Mouse (Mus musculus) CH12.LX (cell line): Measurements from ENCODE around the gene Ppig. TPM values are rescaled to one million over a fixed set of nuclear protein-coding genes. Genes with fewer than 3 reads are reported as not detected.

Experiments used
- DNase-seq: peaks from one replicate; pipeline ENCODE4 v3.0.0-alpha.2; 2013; ENCODE audit errors: extremely low read depth
- H3K27ac ChIP-seq: 2 replicates; pipeline ENCODE4 v1.5.1; 2012; ENCODE audit warnings: low read depth, mild to moderate bottlenecking, control low read depth, moderate library complexity; ENCODE audit not compliant: insufficient read depth
- H3K27me3 ChIP-seq: replicated peaks from 2 replicates; pipeline ENCODE3; 2012; ENCODE audit warnings: inconsistent platforms
- H3K36me3 ChIP-seq, 2 experiments: replicated peaks in 1 of 2; 2 replicates each; pipeline versions ENCODE3 to v1.6.1; 2012; ENCODE audit warnings: inconsistent platforms in 1 of 2, low read length in 1 of 2, mild to moderate bottlenecking in 1 of 2, mixed read lengths in 1 of 2, moderate library complexity in 1 of 2; ENCODE audit not compliant: control insufficient read depth in 1 of 2, insufficient read depth in 1 of 2
- H3K4me1 ChIP-seq, 2 experiments: 2 replicates each; pipeline ENCODE4 v1.6.1; 2012; ENCODE audit warnings: inconsistent platforms in 1 of 2, moderate library complexity in 1 of 2; ENCODE audit not compliant: insufficient read depth in 2 of 2, control insufficient read depth in 1 of 2
- H3K4me2 ChIP-seq: 2 replicates; pipeline ENCODE4 v1.6.1; 2012; ENCODE audit warnings: low read depth, mild to moderate bottlenecking, control low read depth; ENCODE audit not compliant: poor library complexity, insufficient read depth, severe bottlenecking
- H3K4me3 ChIP-seq, 3 experiments: fragments of 150-350 bp in 1 of 3; sonication (generic) in 1 of 3; replicated peaks in 1 of 3; 2 replicates each; pipeline versions ENCODE3 to v1.5.1; 2011 to 2012; ENCODE audit warnings: low read depth in 2 of 3, low read length in 2 of 3, mild to moderate bottlenecking in 2 of 3, moderate library complexity in 2 of 3, control low read depth in 1 of 3, improper control_type of control experiment in 1 of 3, inconsistent platforms in 1 of 3, mixed read lengths in 1 of 3; ENCODE audit not compliant: poor library complexity in 1 of 3
- H3K79me2 ChIP-seq: replicated peaks from 2 replicates; pipeline ENCODE4 v1.6.1; 2012; ENCODE audit warnings: mild to moderate bottlenecking, moderate library complexity; ENCODE audit not compliant: control insufficient read depth, poor library complexity, insufficient read depth, severe bottlenecking; ENCODE audit errors: extremely low read depth
- H3K9ac ChIP-seq: 2 replicates; pipeline ENCODE4 v1.6.1; 2012; ENCODE audit warnings: low read depth, mild to moderate bottlenecking, control low read depth, moderate library complexity; ENCODE audit not compliant: insufficient read depth
- H3K9me3 ChIP-seq: replicated peaks from 2 replicates; pipeline ENCODE3; 2012; ENCODE audit warnings: low read length, inconsistent platforms, mixed read lengths
- BHLHE40 ChIP-seq: IDR thresholded peaks from 2 replicates; pipeline ENCODE4 v1.6.1; 2011; ENCODE audit warnings: mild to moderate bottlenecking, low read depth, low read length, improper control_type of control experiment
- CHD1 ChIP-seq: IDR thresholded peaks from 2 replicates; pipeline ENCODE4 v1.6.1; 2012; ENCODE audit warnings: low read depth, low read length, improper control_type of control experiment, inconsistent platforms
- E2F4 ChIP-seq: IDR thresholded peaks from 2 replicates; pipeline ENCODE4 v1.6.1; 2011; ENCODE audit warnings: low read depth, low read length, improper control_type of control experiment; ENCODE audit not compliant: insufficient replicate concordance
- ELF1 ChIP-seq: IDR thresholded peaks from 2 replicates; pipeline ENCODE4 v1.6.1; 2014; ENCODE audit warnings: low read depth, mild to moderate bottlenecking, inconsistent platforms, low read length, improper control_type of control experiment
- EP300 ChIP-seq: IDR thresholded peaks from 2 replicates; pipeline ENCODE4 v1.6.1; 2011; ENCODE audit warnings: low read length, improper control_type of control experiment
- GABPA ChIP-seq: IDR thresholded peaks from 2 replicates; pipeline ENCODE4 v1.6.1; 2012; ENCODE audit warnings: low read depth, low read length, improper control_type of control experiment, inconsistent platforms; ENCODE audit not compliant: insufficient replicate concordance
- IRF4 ChIP-seq: IDR thresholded peaks from 2 replicates; pipeline ENCODE4 v1.6.1; 2014; ENCODE audit warnings: low read depth, mild to moderate bottlenecking, inconsistent platforms, low read length, improper control_type of control experiment
- JUN ChIP-seq: IDR thresholded peaks from 2 replicates; pipeline ENCODE4 v1.6.1; 2011; ENCODE audit warnings: low read depth, mild to moderate bottlenecking, low read length, improper control_type of control experiment, moderate library complexity; ENCODE audit not compliant: insufficient read depth
- JUND ChIP-seq: conservative IDR thresholded peaks from 2 replicates; pipeline ENCODE4 v1.6.1; 2011; ENCODE audit warnings: low read depth, low read length, improper control_type of control experiment
- KAT2A ChIP-seq: IDR thresholded peaks from 2 replicates; pipeline ENCODE4 v1.6.1; 2012; ENCODE audit warnings: low read length, improper control_type of control experiment, inconsistent platforms; ENCODE audit not compliant: insufficient replicate concordance
- MAFK ChIP-seq: IDR thresholded peaks from 2 replicates; pipeline ENCODE4 v1.6.1; 2011; ENCODE audit warnings: low read length, improper control_type of control experiment; ENCODE audit not compliant: insufficient replicate concordance
- MAX ChIP-seq: IDR thresholded peaks from 2 replicates; pipeline ENCODE4 v1.6.1; 2011; ENCODE audit warnings: low read length, improper control_type of control experiment
- MAZ ChIP-seq: IDR thresholded peaks from 2 replicates; pipeline ENCODE4 v1.6.1; 2012; ENCODE audit warnings: low read depth, mild to moderate bottlenecking, inconsistent platforms, low read length, improper control_type of control experiment, moderate library complexity
- MXI1 ChIP-seq: IDR thresholded peaks from 2 replicates; pipeline ENCODE4 v1.6.1; 2011; ENCODE audit warnings: mild to moderate bottlenecking, low read depth, low read length, improper control_type of control experiment
- MYC ChIP-seq: IDR thresholded peaks from 2 replicates; pipeline ENCODE4 v1.6.1; 2011; ENCODE audit warnings: low read depth, mild to moderate bottlenecking, improper control_type of control experiment, low read length
- PAX5 ChIP-seq: IDR thresholded peaks from 2 replicates; pipeline ENCODE4 v1.6.1; 2012; ENCODE audit warnings: low read length, inconsistent platforms, mixed read lengths
- POLR2A ChIP-seq: IDR thresholded peaks from 2 replicates; pipeline ENCODE4 v1.6.1; 2011; ENCODE audit warnings: low read depth, mild to moderate bottlenecking, improper control_type of control experiment, low read length
- RAD21 ChIP-seq: IDR thresholded peaks from 2 replicates; pipeline ENCODE4 v1.6.1; 2011; ENCODE audit warnings: low read depth, mild to moderate bottlenecking, low read length, improper control_type of control experiment, moderate library complexity
- RCOR1 ChIP-seq: conservative IDR thresholded peaks from 2 replicates; pipeline ENCODE4 v1.6.1; 2012; ENCODE audit warnings: low read depth, mild to moderate bottlenecking, inconsistent platforms, low read length, improper control_type of control experiment
- SIN3A ChIP-seq: IDR thresholded peaks from 2 replicates; pipeline ENCODE4 v1.6.1; 2012; ENCODE audit warnings: low read length, improper control_type of control experiment, inconsistent platforms
- UBTF ChIP-seq: IDR thresholded peaks from 2 replicates; pipeline ENCODE4 v1.6.1; 2012; ENCODE audit warnings: low read depth, mild to moderate bottlenecking, inconsistent platforms, low read length, improper control_type of control experiment, moderate library complexity
- USF2 ChIP-seq: conservative IDR thresholded peaks from 2 replicates; pipeline ENCODE4 v1.6.1; 2011; ENCODE audit warnings: low read depth, low read length, improper control_type of control experiment
- ZC3H11A ChIP-seq: IDR thresholded peaks from 2 replicates; pipeline ENCODE4 v1.6.1; 2012; ENCODE audit warnings: low read depth, mild to moderate bottlenecking, inconsistent platforms, low read length, improper control_type of control experiment
- ZKSCAN1 ChIP-seq: IDR thresholded peaks from 2 replicates; pipeline ENCODE4 v1.6.1; 2012; ENCODE audit warnings: low read depth, inconsistent platforms, low read length, improper control_type of control experiment, borderline replicate concordance
- dilution Hi-C: fragments of 300-500 bp; cut with MboI; formaldehyde crosslinking; loops from 2 replicates; pipeline ENCODE4 v1.14.3; 2020; ENCODE audit warnings: low sequenced_read_pairs; ENCODE audit not compliant: extremely low pct_unique_long_range_greater_than_20kb, extremely low pct_ligation_motif_present
- in situ Hi-C: fragments of 300-500 bp; cut with MboI; formaldehyde crosslinking; loops from 3 replicates; pipeline ENCODE4 v1.14.3; 2019; ENCODE audit warnings: low sequenced_read_pairs, low pct_ligation_motif_present, low pct_unique_long_range_greater_than_20kb, mixed read lengths
- polyA plus RNA-seq: library from polyadenylated mRNA; unstranded; fragments of >175 nt; gene quantifications from 2 replicates; pipeline ENCODE4 v1.2.1, GENCODE M21; 2012; ENCODE audit warnings: low read depth; ENCODE audit not compliant: insufficient read length
- total RNA-seq, 2 experiments: library from RNA; depleted of rRNA; stranded (reverse); fragments of 300-350 nt in 1 of 2; fragments of >200 nt in 1 of 2; gene quantifications; 2 replicates each; pipeline ENCODE4 v1.2.3; 2012 to 2014

The Ppig gene
- total and polyA plus RNA-seq, 3 experiments, result 10.3 to 180 (median 12.9) TPM

DNA sequence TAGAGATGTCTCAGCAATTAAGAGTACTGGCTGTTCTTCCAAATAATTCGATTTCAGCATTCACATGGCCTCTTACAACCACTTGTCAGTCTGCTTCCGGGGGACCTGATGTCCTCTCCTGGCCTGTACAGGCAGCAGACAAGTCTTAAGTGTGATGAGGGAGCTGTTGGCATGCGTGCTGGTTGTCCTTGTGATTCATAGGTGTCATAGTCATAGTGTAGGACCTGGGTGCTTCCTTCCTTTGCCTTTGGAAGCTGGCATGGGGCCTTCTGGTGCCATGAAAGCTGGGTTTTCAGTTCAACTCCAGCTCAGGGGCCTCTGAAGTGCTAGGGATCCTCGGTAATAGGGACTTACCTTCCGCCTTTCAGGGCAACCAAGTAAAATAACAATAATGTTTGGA is 8.2 kb upstream of the Ppig start:
- no peaks in the 10 kb centered on the region for H3K9me3 ChIP-seq
- no peak overlapping the region for H3K4me3 ChIP-seq
- H3K4me1 ChIP-seq, result peaks cover 3 to 14% of the 10 kb centered on the region in 2 experiments; a peak in 3 of 4 replicates
- no peak overlapping the region for H3K9ac ChIP-seq
- dilution Hi-C loops, result no loop called here
- no peak overlapping the region for H3K27ac ChIP-seq
- H3K4me2 ChIP-seq, result no peak overlapping the region
- in situ Hi-C loops, result no loop called here
- TF ChIP-seq MAFK, result no peak
- TF ChIP-seq UBTF, result no peak
- TF ChIP-seq MAZ, result no peak
- TF ChIP-seq RAD21, result no peak
- TF ChIP-seq BHLHE40, result no peak
- TF ChIP-seq JUND, result no peak
- no peak for TF ChIP-seq CHD1
- no peak for TF ChIP-seq MYC
- no peak for TF ChIP-seq E2F4
- no peak for TF ChIP-seq GABPA
- TF ChIP-seq ZC3H11A, result no peak
- no peak for TF ChIP-seq POLR2A
- TF ChIP-seq RCOR1, result no peak
- no peak for TF ChIP-seq JUN
- TF ChIP-seq ELF1, result no peak
- no peak for TF ChIP-seq SIN3A
- no peak for TF ChIP-seq ZKSCAN1
- TF ChIP-seq IRF4, result no peak
- no peak for TF ChIP-seq USF2
- TF ChIP-seq MXI1, result no peak
- TF ChIP-seq, all 38 proteins: peak for 0
- no peak for DNase-seq
- H3K79me2 ChIP-seq, result peaks cover 5% of the 10 kb centered on the region; the same call in 1 of the 2 replicates
- no peaks in the 10 kb centered on the region for H3K27me3 ChIP-seq
- H3K36me3 ChIP-seq, result peaks cover 12 to 19% of the 10 kb centered on the region in 2 experiments

DNA sequence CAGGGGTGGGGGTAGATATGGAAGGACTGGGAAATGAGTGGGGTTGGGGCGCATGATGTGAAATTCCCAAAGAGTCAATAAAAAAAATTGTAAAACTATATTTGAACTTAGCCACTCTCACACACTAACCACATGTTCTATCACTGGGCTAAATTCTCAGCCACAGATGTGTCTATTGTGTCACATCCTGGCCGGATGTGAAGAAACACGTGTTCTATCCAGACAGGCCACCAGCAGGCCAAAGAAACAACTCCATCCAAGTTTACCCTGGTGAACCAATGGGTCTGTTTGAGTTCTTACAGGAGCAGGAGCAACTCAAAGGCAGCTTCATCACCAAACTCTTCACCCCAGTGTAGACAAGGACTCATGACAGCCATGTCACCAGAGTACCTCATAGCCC is 5.9 kb upstream of the Ppig start:
- TF ChIP-seq MAX (peak; percentile 39; the same call in 1 of the 2 replicates), UBTF (no peak), JUND (no peak), PAX5 (no peak), EP300 (no peak), KAT2A (no peak)
- no peak overlapping the region for H3K4me3 ChIP-seq
- no peak overlapping the region for H3K4me2 ChIP-seq
- H3K27me3 ChIP-seq, result peaks cover 2% of the 10 kb centered on the region
- in situ Hi-C loops, result no loop called here
- dilution Hi-C loops, result no loop called here
- peaks cover 3 to 19% of the 10 kb centered on the region in 2 experiments; a peak in 3 of 4 replicates for H3K4me1 ChIP-seq
- no peak overlapping the region for H3K27ac ChIP-seq
- H3K9me3 ChIP-seq, result no peaks in the 10 kb centered on the region
- H3K79me2 ChIP-seq, result peaks cover 5% of the 10 kb centered on the region; the same call in 1 of the 2 replicates
- no peak for DNase-seq
- no peak overlapping the region for H3K9ac ChIP-seq
- H3K36me3 ChIP-seq, result peaks cover 0 to under 1% of the 10 kb centered on the region in 2 experiments
